Mouse (Mus musculus) cerebral cortex, adult 2 months (tissue): ENCODE measurements around the gene Tubg1.

Source experiments
- WGBS: fragments of 180-500 bp; shearing (Covaris S2); methylation state at CpG from one replicate; pipeline ENCODE4 v1.1.7; 2018; 5-methylcytosine and 5-hydroxymethylcytosine counted together

Tubg1 gene

DNA sequence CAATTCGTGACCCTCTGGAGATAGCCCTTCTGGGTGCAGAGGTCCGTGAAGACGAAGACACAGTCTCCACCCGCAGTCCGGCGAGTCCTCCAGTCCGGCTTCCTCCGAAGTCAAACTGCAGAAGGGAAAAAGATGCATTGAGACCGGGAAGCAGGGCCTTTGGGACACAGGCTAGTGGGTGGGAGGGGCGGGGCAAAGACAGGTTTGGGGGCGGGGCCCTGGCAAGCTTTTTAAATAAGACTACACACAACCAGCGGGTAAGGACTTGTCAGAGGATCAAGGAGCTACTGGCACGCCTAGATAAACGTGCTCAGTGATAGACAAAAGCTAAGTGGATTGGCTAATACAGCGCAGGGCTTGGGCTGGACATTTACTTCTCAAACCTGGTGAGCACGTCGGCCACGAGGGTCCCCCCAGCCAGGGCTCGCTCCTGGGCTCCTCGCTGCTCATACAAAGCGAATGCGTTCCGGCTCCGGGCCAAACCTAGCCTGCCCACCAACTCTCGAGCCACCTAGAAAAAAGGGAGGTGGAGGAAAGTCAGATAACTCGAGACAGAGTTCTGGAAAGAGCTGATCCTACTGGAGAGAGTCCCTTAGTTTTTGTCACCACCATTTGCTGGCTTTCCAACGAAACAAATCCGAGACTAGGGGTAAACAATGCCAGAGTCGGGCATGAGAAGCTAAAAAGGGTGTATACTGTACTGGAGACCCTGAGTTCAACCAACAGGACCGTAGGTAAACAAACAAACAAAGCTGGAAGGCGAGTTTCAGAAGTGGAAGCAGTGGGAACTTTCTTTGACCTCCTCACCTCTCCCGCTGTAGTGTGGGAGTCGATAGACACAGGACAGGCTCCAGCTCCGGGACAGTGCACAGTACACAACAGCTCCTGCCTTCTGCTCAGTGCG is 45.2 kb downstream of the Tubg1 start:
- whole genome bisulfite sequencing = 78% methylated on average over 35 of the region's 35 CpGs

GRCm38 (mm10) chr11:101166357-101166756 is 46.6 kb downstream of the Tubg1 start:
- WGBS = 87% methylated on average over 14 of the region's 14 CpGs

DNA sequence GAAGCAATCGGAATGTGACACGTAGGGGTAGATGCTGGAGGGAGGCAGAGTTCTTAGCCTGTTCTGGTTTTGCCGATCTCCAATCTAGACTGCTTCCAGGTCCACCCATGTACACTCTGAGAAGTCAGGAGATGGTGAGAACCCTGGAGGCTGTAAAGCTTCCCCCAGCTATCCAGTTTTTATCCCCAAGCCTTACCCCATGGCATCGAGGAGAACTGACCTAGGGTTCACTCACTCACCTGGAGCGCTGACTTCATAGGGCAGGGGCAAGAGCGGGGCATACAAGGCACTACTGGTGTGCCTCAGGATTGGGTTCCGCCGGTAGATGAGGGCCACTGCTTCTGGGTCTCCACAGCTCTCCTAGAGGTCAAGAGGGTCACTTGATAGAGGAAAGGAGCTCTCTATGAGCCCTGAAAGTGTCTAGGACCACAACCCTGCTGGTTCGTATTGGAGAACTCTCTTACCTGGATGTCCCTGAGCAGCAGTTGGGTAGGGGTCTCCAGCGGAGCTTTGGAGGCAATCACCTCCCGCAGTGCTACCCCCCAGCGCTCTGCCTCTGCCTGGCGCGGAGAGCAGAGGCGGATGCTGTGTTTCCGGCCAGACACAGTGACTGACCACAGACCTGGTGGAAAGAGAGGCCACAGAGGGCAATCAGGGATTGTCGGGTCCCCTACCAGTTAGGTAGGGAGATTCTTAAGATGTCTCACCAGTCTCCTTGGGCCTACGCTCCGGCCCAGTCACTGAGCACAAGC is 47.6 kb downstream of the Tubg1 start:
- WGBS = 86% methylated on average over 19 of the region's 19 CpGs

GRCm38 (mm10) chr11:101167963-101168300 is 48.2 kb downstream of the Tubg1 start:
- WGBS = 78% methylated on average over 8 of the region's 8 CpGs

DNA sequence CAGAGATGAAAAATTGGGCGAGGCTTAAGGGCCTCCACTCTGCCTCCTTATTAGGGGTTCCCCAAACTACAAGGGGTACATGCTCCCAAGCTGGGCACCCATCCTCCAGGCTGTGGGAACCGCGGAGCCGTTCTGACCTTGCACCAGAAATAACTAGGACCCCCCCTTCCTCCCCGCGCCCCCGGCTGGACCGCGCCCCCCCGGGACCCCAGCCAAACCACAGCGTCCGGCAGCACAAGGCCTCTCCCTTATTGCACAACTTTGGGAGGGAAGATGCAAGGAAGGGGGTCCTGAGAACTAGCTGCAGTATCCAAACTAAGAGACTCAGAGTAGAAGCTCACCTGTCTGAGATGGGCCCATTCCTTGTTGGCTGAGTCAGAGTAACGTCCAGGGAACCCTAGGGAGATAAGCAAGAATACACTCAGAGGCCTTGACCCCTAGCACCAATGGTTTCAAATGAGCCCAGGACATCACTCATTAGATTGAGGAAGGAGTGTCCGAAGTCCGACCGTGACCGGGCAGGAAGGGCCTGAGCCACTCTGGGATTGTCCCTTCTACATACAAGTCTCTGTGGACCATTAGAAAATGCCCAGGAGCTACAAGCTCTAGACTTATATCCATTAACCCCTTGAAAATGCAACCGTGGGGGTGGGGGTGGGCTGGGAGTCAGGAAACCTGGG is 48.7 kb downstream of the Tubg1 start:
- 78% methylated on average over 18 of the region's 18 CpGs for WGBS

- whole genome bisulfite sequencing = 31% methylated on average over 17 of the region's 17 CpGs
These were observed 49.8 kb downstream of the Tubg1 start for GRCm38 (mm10) chr11:101169301-101170107.

- WGBS = under 1% methylated on average over 35 of the region's 35 CpGs
These were observed 50.6 kb downstream of the Tubg1 start, which contains the start of gene Cntnap1 for GRCm38 (mm10) chr11:101170354-101170810. Gene Cntnap1, plus strand, starts transcription at chr11:101170523.

GRCm38 (mm10) chr11:101170811-101171610 is 51.3 kb downstream of the Tubg1 start, which contains the start of gene Plekhh3:
Gene Plekhh3, minus strand, starts transcription at chr11:101171351.
- WGBS = 1% methylated on average over 46 of the region's 50 CpGs

GRCm38 (mm10) chr11:101171721-101172433 is 52.1 kb downstream of the Tubg1 start:
- under 1% methylated on average over 31 of the region's 31 CpGs for WGBS

DNA sequence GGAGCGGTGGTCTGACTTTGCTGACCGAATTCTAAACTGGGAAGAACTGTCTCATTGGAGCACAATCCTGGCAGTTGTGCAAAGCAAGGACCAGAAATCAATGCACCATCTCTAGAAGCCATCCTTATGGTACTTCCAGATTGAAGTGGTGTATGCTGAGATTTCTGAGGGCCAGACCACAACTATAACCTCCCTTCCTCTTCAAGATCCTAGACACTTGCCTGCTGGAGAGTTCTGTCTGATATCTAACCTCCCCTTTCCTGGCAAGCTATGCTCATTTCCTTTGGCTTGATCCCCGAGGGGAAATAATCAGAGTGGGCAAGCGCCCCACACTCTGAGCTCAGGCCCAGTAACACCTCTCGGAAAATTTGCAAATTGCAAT is 52.7 kb downstream of the Tubg1 start:
- 12% methylated on average over 5 of the region's 5 CpGs for WGBS

DNA sequence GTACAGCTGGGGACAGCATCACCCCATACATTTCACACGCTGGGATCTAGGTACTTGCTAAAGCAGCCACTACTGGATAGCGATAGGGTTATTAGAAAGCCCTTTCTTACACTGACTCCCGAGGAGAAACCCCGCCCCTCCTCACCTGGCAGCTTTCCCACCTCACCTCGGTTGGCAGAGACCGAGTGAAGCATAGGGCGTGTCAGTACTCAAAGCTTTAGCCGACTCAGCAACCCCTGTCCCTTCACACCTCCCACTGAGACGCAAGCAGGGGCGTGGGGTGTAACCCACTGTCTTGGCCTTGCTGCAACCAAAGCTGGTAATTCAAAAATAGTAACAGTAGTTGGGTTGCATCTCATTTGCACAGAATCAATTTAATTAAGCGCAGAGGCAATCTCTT is 53.4 kb downstream of the Tubg1 start:
- 18% methylated on average over 11 of the region's 11 CpGs for WGBS

DNA sequence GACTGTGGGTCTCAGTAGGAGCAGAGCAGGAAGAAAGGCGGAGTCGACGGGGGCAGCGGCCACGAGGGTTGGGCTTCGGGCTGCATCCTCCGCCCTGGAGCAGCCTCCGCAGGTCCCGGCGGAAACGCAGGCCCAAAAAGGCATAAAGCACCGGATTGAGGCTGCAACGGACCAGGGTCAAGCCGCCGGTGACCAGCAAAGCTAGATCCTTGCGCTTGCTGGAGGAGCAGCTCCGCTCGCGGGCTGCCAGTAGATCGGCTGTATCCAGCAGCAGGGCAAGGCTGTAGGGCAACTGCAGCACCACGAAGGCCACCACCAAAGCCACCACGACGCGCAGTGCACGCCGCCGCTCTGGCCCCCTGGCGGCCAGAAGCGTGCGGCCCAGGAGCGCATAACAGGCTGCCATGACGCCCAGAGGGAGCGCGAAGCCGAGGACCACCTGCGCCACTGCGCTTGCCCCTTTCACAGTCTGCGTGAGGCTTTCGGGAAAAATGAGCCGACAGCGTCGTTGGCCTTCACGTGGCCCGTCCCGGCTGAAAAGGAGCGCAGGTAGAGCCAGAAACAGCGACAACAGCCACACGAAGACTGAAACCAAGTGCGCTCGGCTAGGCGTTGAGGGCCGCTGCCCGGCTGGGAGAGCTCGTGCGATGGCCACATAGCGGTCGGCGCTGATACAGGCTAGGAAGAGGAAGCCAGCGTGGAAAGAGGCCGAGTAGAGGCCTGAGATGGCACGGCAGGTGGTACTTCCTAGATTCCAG is 54.1 kb downstream of the Tubg1 start:
- WGBS = 7% methylated on average over 61 of the region's 61 CpGs

- WGBS = 40% methylated on average over 9 of the region's 9 CpGs
These were observed 54.6 kb downstream of the Tubg1 start for GRCm38 (mm10) chr11:101174389-101174745.

GRCm38 (mm10) chr11:101174851-101175628 is 55.3 kb downstream of the Tubg1 start, which contains the start of gene Ccr10:
Gene Ccr10, minus strand, starts transcription at chr11:101175443.
- WGBS = 23% methylated on average over 14 of the region's 14 CpGs

GRCm38 (mm10) chr11:101175636-101176116 is 55.9 kb downstream of the Tubg1 start:
- WGBS = 9% methylated on average over 11 of the region's 11 CpGs
